Mouse (Mus musculus): ENCODE data around the gene Hvcn1.
A peak's percentile ranks its signal among the peaks of the same experiment; 100 is the strongest.

Gene Hvcn1

DNA sequence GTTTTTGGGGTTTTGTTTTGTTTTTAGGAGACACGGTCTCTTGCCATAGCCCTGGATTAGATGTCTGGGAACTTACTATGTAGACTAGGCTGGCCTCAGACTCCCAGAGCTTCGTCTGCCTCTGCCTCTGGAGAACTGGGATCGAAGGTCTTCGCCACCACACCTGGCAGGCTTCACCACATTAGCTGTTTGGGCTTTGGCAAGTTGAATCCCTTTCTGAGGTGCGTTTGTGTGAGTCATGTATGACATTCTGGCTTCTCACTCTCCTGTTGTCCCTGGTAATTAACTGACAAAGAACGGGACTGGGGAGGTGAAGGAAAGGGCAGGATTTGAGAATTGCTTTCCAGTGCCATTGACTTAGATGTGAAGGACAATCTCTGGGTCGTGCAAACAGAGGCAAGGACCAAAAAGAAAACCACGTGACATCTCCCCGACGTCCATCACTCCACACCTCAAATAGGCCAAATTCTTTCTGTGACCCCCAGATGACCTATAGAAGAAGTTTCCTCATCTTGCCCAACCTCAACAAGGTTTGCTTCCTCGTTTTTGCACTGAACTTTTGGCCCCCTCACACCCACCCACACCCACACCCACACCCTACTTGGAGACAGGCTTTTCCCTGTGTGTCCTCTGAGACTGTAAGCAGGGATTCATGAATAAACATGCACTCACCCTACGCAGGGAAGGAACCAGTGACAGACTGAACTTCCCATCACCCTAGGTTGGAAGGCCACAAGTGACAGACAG is 62.4 kb downstream of the Hvcn1 start:
- DNase-seq (ENCODE audit: low read depth), result no peak

DNA sequence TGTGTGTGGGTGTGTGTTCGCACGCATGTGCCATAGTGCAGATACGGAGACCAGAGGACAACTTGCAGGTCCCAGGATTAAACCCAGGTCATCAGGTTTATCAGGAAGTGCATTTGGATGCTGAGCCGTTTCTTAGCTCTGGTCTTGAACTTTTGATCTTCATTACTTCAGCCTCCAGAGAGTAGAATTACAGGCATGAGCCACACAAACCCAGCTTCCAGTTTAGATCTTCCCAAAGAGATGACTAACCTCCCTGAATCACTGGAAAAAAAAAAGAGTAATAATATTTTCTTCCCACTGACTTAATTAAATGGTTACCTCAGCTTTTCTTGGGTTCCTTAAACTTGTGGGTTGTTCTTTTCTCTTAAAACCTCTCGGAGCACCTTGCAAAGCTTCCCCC is 66.2 kb downstream of the Hvcn1 start:
- no peak for DNase-seq (ENCODE audit: low read depth)

DNA sequence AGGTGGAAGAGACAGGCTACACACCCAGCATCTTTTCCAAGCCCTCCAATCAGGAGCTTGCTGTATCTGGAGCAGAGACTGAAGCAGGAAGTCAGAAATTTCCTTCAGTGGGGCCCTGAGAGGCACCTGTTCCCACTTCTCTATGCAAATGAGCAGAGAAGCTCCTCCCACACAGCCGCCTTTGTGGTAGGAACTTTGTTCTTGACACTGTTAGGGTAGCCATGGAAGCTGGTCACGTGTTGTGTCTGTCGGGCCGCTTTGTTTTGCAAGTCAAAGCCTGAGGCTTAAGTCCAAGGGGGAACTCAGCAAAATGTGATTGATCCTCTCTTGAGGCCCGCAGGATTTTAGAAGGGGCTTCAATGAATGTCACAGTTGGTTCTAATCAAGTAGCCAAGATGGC is 68.2 kb downstream of the Hvcn1 start:
- no peak for DNase-seq (ENCODE audit: low read depth)

DNA sequence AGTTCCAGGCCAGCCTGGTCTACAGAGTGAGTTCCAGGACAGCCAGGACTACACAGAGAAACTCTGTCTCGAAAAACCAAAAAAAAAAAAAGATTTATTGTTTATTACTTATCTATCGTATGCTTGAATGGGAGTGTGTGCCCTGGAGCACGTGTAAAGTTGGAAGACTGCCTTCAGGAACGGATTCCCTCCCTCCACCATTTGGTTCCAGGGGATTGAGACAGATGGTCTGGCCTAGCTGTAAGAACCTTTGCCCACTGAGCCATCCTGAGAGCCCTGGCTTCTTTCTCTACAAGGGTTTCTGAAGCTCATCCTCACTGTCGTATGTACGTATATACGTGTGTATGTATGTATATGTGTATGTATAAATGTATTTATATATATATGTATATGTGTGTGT is 72.3 kb downstream of the Hvcn1 start:
- DNase-seq (ENCODE audit: low read depth), result no peak

DNA sequence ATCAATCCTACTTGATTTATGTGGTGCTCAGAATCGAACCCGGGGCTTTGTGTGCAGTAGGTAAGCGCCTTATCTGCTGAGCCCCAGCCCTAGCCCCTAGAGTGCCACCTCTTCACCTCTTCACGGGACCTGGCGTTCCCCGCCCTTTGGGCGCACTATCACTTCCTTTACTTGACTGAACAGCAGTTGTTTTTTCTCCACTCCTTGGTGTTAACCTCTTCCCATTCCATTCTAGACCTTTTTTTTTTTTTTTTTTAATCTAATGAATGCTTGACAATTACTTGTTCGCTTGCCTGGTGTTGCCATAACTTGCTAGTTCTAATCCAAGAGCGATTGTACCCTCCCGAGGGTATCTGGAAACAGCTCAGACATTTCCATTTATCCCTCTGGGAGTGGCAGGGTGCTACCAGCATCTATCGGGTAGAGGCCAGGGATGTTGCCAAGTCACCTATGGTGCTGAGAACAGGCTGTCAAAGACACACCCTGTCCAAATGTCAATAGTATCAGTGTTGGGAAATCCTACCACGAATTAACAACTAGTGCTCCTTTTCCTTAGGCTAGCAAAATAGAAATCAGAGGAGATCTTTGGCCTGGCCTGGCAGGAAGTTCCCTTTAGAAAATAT is 73.3 kb downstream of the Hvcn1 start:
- no peak for DNase-seq (ENCODE audit: low read depth)

DNA sequence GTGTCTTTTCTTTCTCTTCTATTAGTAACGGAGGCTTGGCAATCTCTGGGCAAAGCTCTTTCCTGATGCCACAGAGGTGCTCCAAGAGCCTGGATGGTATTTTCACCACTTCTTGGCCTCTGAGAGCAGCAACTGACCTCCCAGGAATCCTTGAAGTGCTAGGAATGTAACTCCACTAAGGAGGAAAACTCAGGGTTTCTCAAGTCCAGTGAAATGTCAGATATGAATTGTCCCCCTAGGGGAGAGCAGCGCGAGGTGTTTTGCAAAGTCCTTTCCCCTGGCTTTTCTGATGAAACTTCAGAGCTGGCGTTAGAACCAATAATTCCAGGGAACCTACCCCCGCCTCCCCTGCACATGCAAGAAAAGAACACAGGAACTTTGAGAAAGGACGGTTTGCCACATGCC is 73.8 kb downstream of the Hvcn1 start:
- DNase-seq (ENCODE audit: low read depth), result no peak

DNA sequence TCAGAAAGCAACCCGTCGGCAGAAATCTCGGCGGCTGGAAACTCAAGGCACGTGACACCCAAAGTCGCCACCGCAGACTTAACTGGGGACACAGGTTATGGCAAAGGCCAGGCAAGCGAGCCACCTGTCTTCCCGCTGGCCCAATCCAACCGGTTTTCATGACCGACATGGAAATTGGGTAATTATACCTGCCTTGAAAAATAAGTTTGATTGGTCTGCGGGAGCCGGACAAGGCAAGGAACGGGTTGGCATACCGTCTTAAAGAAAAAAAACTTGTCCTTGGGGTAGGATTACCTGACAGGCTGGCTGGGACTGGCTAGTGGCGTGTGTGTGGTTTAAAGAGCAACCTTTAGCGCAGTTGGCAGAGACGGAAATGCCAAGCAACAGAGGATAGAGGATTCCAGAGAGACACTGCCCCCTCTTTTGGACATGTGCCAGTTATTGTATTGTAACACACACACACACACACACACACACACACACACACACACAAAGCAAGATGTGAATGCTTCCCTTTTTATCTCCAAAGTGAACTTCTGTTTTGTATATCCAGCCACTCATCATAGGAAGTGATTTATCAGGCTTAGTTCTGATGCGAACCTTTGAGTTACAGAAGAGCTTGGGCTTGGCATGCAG is 74.3 kb downstream of the Hvcn1 start:
- DNase-seq (ENCODE audit: low read depth), result no peak

DNA sequence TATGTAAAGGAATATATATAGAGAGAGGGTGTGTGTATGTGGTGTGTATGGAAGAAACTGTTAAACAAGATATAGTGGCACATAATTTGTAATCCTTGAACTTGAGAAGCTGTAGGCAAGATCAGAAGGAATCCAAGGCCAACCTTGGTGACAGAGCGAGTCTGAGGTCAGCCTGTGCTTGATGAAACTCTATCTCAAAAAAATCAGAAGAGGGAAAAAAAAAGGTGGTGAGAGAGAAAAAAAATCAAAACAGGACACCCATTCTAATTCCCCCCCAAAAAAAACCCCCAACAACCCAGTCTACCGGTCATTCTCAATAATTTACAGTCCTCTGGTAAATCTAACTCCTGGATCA is 77.2 kb downstream of the Hvcn1 start:
- no peak for DNase-seq (ENCODE audit: low read depth)

DNA sequence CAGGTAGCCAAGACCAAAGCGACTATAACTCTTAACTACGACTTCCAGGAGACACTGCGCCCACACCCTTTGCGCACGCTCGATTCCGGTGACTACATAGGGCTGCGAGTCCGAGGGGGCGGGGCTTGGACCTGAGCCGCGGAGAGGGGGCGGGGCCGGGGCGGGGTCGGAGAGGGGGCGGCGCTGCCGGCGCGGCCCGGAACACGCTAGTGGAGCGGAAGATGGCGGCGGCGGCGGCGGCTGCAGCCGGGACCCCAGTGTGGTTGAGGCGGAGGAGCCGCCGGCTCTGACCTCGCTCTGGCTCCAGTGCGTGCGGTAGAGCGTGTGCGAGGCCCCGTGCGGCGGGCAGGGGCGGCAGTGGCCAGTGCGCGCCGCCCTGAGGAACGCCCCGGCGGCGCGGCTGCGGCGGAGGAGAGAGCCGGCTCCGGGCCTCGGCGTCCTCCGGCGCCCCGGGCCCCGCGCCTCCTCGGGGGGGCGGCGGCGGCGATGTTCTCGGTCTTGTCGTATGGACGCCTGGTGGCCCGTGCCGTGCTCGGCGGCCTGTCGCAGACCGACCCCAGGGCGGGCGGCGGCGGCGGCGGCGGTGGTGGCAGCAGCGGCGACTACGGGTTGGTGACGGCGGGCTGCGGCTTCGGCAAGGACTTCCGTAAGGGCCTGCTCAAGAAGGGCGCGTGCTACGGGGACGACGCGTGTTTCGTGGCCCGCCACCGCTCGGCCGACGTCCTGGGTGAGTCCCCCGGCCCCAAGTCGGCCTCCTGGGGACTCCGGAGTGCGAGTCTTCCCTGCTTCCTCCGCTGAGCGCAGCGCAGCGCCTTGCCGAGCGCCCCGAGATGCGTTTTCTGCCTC is 77.8 kb downstream of the Hvcn1 start, which contains the start of gene Pptc7:
Gene Pptc7, plus strand, starts transcription at position 183 of the 846 bp plus-strand sequence.
- peak; percentile 85 for DNase-seq (ENCODE audit: low read depth)

DNA sequence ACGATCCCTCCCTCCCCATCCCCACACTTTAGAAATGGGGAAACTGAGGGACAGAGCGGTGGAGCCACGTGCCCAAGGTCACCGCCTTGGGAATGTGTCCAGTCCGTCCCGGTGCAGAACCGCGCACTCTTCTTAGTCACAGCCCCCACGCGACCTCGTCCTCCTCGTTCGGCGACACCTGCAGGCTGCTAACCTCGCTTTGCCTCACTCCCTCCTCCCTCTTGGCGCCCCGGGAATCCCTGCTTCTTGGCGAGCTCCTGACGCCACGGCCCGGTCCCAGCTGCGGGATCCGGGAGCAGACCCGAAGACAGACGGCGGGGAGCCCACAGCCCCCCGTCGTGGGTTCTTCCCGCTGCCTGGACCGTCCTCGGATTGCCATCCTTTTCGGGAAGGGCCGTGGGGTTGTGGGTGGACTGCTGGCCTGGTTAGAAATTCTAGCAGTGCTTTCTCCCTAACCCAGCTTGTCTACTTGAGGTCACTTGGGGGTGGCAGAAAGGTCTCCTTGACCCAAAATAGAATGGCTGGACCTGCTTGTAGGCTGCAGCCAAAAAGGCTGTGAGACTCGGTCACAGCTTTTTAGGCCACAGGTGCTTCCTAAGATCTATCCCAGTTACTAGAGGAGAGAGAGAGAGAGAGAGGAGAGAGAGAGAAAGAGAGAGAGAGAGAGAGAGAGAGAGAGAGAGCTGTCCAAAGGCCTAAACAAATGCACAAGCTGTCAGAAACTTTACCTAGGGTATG is 78.6 kb downstream of the Hvcn1 start:
- no peak for DNase-seq (ENCODE audit: low read depth)

DNA sequence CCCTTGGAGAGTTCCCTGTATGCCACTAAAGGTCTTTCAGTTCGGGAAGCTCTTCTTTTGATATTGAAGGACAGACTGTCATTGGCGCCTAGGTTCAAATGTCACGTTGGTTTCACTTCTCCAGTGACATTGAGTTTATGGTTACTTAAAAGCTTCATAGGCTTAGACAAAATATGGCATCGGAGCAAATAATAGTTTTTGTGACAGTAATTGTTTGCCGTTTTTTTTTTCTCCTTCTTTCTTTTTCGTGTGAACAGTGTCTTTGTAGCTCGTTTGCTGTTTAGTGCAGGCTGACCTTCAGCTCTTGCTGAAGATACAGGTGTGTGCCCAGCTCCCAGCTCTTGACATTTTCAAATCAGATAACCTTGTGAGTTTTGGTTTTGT is 79.2 kb downstream of the Hvcn1 start:
- DNase-seq (ENCODE audit: low read depth), result no peak

DNA sequence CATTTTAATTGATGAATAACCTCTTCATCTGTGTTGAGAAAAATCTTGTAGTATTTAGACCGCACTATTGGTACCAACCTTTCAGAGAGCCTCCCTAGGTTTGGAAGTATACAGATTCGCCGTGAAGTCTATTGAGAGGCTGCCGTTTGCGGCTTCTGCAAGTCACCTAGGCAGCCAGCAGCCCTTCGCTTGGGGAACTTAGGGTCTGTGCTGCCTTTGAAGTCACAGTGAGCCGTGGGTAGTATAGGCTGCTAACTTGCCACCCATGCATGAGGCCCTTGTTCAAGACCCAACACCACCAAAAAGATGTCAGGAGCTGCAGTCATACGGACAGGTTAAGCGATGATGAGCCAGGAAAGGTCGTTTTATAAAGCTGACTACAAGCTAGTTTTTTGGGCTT is 79.6 kb downstream of the Hvcn1 start:
- no peak for DNase-seq (ENCODE audit: low read depth)

DNA sequence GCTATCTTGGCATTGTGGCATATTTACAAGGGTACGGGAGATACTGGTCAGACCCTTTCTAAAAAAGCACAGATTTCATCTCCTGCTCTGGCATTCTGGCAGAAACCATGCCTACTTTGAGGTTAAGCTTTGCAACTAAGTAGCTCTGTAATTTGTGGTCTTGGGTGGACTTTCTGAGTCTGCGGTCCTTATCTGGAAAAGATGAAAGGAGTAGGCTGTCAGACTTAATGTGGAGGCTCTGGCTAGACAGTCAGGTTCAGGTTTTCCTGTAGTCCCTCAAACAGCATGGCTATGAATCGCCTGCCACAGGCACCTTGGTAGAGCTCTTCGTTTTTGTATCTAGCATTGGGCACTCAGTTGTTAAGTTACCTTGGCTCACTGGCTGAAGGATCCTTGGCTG is 80.4 kb downstream of the Hvcn1 start:
- DNase-seq (ENCODE audit: low read depth), result no peak

DNA sequence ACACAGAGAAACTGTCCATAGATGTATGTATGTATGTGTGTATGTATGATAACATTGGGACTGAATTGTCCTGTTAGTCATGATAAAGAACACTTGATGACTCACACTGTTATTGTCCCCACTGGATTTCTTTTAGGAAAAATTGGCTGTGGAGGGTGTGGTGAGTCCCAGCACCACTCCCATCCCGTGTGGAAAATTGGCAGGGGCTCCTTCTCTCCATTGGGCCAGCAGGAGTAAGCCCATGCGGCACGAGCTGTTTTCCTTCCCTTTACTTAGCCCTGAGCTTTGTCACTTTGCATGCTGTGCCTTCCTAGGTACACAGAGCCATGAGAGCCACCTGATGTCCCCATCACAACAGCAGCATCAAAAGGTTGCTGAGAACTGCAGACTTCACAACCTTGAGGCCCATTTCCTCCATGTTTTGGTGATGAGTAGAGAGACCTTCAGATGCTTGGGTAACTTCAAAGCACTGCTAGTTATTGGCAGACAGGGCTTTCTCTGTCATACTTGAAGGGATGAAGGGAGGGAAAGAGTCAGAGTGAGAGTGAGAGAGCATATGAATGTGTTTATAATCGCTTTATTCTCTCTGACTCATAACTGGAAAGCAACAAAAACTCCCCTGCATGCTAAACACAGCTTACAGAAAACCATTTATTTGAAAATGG is 81.7 kb downstream of the Hvcn1 start:
- DNase-seq (ENCODE audit: low read depth), result no peak

DNA sequence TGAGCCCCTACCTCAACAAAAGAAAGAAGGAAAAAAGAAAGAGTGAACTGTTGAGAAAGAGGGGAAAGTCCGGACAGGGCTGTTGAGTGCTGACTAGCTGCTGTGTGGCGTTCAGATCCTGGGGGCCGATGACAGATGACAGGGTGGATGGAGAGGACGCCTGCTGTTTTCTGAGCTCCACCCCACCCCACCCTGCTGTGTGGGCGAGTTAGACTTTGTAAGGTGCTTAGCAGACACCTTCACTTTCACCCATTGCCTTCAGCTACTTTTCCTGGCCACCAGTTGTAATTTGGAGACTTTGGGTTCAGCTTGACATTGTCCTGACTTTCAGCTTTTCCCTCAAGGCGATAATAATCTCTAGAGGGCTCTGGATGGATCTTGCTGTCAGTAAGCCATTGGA is 84.5 kb downstream of the Hvcn1 start:
- DNase-seq (ENCODE audit: low read depth), result peak; percentile 63

Data from c-Kit-positive CD71-positive TER-119-negative erythroid progenitor cells, embryonic 14.5 days (primary cell).